Mouse (Mus musculus): ENCODE measurements around the gene Dap. TPM values are rescaled to one million over a fixed set of nuclear protein-coding genes. Genes with fewer than 3 reads are reported as not detected.

The Dap gene
- total RNA-seq, 2 experiments from 2014 or later = 8.8 to 9.9 TPM

Other genes with a start within 250 kb of the Dap start
- 10 to 100 TPM in 1 of 2 experiments, 1 to 10 TPM in 1; 9.9 to 14.5 TPM for gene Ankrd33b, start 143.4 kb downstream of the Dap start, total RNA-seq (2021)
- gene Ropn1l, start 229.4 kb downstream of the Dap start, total RNA-seq (2021) = under 1 TPM in 1 of 2 experiments, not detected in 1; 0.27 TPM